ENCODE assay signal across 9 mouse cellular contexts in the genomic region with DNA sequence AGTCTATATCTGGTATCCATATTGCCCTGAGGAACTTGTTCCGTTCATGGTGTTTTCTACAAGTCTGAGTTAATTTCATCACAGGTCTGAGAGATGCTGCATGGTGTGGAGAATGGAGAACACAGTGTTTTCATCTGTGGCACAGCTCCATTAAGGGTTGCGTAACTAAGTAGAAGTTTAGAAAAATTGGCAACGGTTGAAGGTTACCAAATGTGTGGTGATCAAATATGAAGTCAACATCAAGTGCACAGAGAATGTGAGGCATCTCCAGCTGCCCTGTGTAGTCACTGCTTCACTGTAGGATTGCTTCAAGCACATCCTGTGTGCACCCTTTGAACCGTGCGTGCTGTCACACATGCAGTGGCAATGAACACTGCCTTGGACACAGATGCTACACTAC. TPM values are rescaled to one million over a fixed set of nuclear protein-coding genes. Genes with fewer than 3 reads are reported as not detected.
DNase-seq lines count a peak whose midpoint lies in the region.
"Had no signal": no experiment of that assay in that cellular context is flagged by ENCODE, and none has a peak within 500 bp of the region (broad histone marks: within the 10 kb centered on the region; RNA-seq: fewer than 3 reads in every experiment).

No protein-coding gene starts in this region.

- intact Hi-C loops in gastrocnemius, postnatal 36 days (cut with DNase I), result no loop called here
- intact Hi-C loops in heart, postnatal 36 days (cut with DNase I), result no loop called here

- DNase-seq in gastrocnemius, adult 18-20 months (ENCODE audit: low spot score), result peak; percentile 82
- no peak for DNase-seq in gastrocnemius, postnatal 36 days
- DNase-seq in urinary bladder, postnatal 14 days (ENCODE audit: low spot score), result peak; percentile 45
- no peak for DNase-seq in urinary bladder, adult 2 months (ENCODE audit: low spot score)
- DNase-seq in heart, postnatal 36 days, result peak; percentile 39 to 43
- no peak for DNase-seq in frontal cortex, postnatal 10 days (ENCODE audit: low spot score in 2 of 2)
- no peak for DNase-seq in thymus, postnatal 0 days (ENCODE audit: low spot score)
- DNase-seq in left cerebral cortex, adult 11 months (ENCODE audit: low spot score), result no peak
- DNase-seq: cerebellum, adult 11 months had no signal

RNA-seq across cellular contexts. Expression of gene Thpo, which starts 21.7 kb away (rescaled TPM):
- 10 to 100 TPM in 1 of 2 experiments, 1 to 10 TPM in 1; 6.2 to 10.4 TPM for total RNA-seq in gastrocnemius, adult 18-20 months (2021)
- total RNA-seq in gastrocnemius, postnatal 36 days (2021), result 1 to 10 TPM; 3.6 to 4.0 TPM
- polyA plus RNA-seq in urinary bladder, adult 2 months (2012; rRNA removed), result 3.0 and 3.4 TPM in 2 replicates
- total RNA-seq in heart, postnatal 36 days (2021), result under 1 TPM in 1 of 2 experiments, not detected in 1; 0.25 TPM
- 0.12 and 0.26 TPM in 2 replicates for polyA plus RNA-seq in thymus, postnatal 0 days (2015; fragmentation: Nextera tagmentation; extraction: Ambion mirVana)

RNA-seq across cellular contexts. Expression of gene Chrd, which starts 23.1 kb away (rescaled TPM):
- 1 to 10 TPM; 2.1 to 3.1 TPM for total RNA-seq in gastrocnemius, adult 18-20 months (2021)
- total RNA-seq in gastrocnemius, postnatal 36 days (2021), result 1 to 10 TPM; 2.3 to 3.0 TPM
- 18.1 and 18.5 TPM in 2 replicates for polyA plus RNA-seq in urinary bladder, adult 2 months (2012; rRNA removed)
- total RNA-seq in heart, postnatal 36 days (2021), result 1 to 10 TPM; 2.1 to 2.5 TPM
- 0.91 and 1.3 TPM in 2 replicates for polyA plus RNA-seq in thymus, postnatal 0 days (2015; fragmentation: Nextera tagmentation; extraction: Ambion mirVana)

RNA-seq across cellular contexts. Expression of gene Clcn2, which starts 38.5 kb away (rescaled TPM):
- total RNA-seq in gastrocnemius, adult 18-20 months (2021), result 1 to 10 TPM in 1 of 2 experiments, under 1 TPM in 1; 0.64 to 1.1 TPM
- 1 to 10 TPM in 1 of 2 experiments, under 1 TPM in 1; 0.99 to 1.0 TPM for total RNA-seq in gastrocnemius, postnatal 36 days (2021)
- polyA plus RNA-seq in urinary bladder, adult 2 months (2012; rRNA removed), result 12.8 and 14.0 TPM in 2 replicates
- 1 to 10 TPM; 2.3 to 2.6 TPM for total RNA-seq in heart, postnatal 36 days (2021)
- polyA plus RNA-seq in thymus, postnatal 0 days (2015; fragmentation: Nextera tagmentation; extraction: Ambion mirVana), result 5.3 and 7.1 TPM in 2 replicates

RNA-seq across cellular contexts. Expression of gene Polr2h, which starts 38.6 kb away (rescaled TPM):
- total RNA-seq in gastrocnemius, adult 18-20 months (2021), result 1 to 10 TPM; 7.8 to 9.5 TPM
- 1 to 10 TPM; 7.7 to 9.3 TPM for total RNA-seq in gastrocnemius, postnatal 36 days (2021)
- 36.3 and 40.9 TPM in 2 replicates for polyA plus RNA-seq in urinary bladder, adult 2 months (2012; rRNA removed)
- total RNA-seq in heart, postnatal 36 days (2021), result 10 to 100 TPM; 10.5 to 12.4 TPM
- polyA plus RNA-seq in thymus, postnatal 0 days (2015; fragmentation: Nextera tagmentation; extraction: Ambion mirVana), result 116 and 117 TPM in 2 replicates

Comparison
In these comparisons a context has a peak if more than half of its experiments do, and no peak if none do; other contexts are left out.
1. DNase-seq: peak in gastrocnemius, adult 18-20 months (single experiment), urinary bladder, postnatal 14 days (single experiment) and heart, postnatal 36 days (2 of 2); none in gastrocnemius, postnatal 36 days (0 of 2), urinary bladder, adult 2 months (single experiment), frontal cortex, postnatal 10 days (0 of 2), thymus, postnatal 0 days (single experiment) and left cerebral cortex, adult 11 months (single experiment).